Mouse (Mus musculus) ovary, postnatal 10 days (tissue): ENCODE data around the gene Zdhhc15.
"Not testable (repeated sequence)": the region's sequence is repeated elsewhere in the genome, so short reads cannot be mapped to it uniquely, and the experiment has no call there.

Experiments used
- DNase-seq: peaks from one replicate; pipeline ENCODE4 v3.0.0; 2022; ENCODE audit warnings: low spot score

Zdhhc15 gene

GRCm38 (mm10) chrX:104670757-104671549 lies at the start of gene Zdhhc15:
Zdhhc15 (minus strand) TSS chrX:104671064.
- DNase-seq, result peak; percentile 19

GRCm38 (mm10) chrX:104707935-104708334 lies 37.1 kb upstream of the Zdhhc15 start:
- no peak for DNase-seq

GRCm38 (mm10) chrX:104669850-104670756 lies 761 bp downstream of the Zdhhc15 start:
- DNase-seq, result no peak

- DNase-seq, result no peak
Measured at GRCm38 (mm10) chrX:104656976-104657375, 13.9 kb downstream of the Zdhhc15 start.

- no peak for DNase-seq
Measured at GRCm38 (mm10) chrX:104612531-104612930, 58.3 kb downstream of the Zdhhc15 start.

- DNase-seq, result not testable (repeated sequence)
Measured at GRCm38 (mm10) chrX:104603738-104604430, 67.0 kb downstream of the Zdhhc15 start.

GRCm38 (mm10) chrX:104602168-104602859 lies 68.5 kb downstream of the Zdhhc15 start:
- DNase-seq, result not testable (repeated sequence)

GRCm38 (mm10) chrX:104573946-104574345 lies 96.9 kb downstream of the Zdhhc15 start:
- no peak for DNase-seq

GRCm38 (mm10) chrX:104567497-104567896 lies 103.4 kb downstream of the Zdhhc15 start:
- DNase-seq, result no peak

GRCm38 (mm10) chrX:104545283-104545682 lies 125.6 kb downstream of the Zdhhc15 start:
- DNase-seq, result no peak

- DNase-seq, result no peak
Measured at GRCm38 (mm10) chrX:104543919-104544595, 126.8 kb downstream of the Zdhhc15 start.

GRCm38 (mm10) chrX:104542635-104543034 lies 128.2 kb downstream of the Zdhhc15 start:
- no peak for DNase-seq

GRCm38 (mm10) chrX:104501765-104502164 lies 169.1 kb downstream of the Zdhhc15 start:
- DNase-seq, result no peak

GRCm38 (mm10) chrX:104489626-104490355 lies 181.1 kb downstream of the Zdhhc15 start:
- DNase-seq, result no peak

GRCm38 (mm10) chrX:104488870-104489467 lies 181.9 kb downstream of the Zdhhc15 start:
- DNase-seq, result no peak

GRCm38 (mm10) chrX:104488036-104488435 lies 182.8 kb downstream of the Zdhhc15 start:
- no peak for DNase-seq
